Mouse (Mus musculus): ENCODE data around the gene Otp.

Gene Otp

GRCm38 (mm10) chr13:94873111-94874038 lies 2.0 kb upstream of the Otp start:
- no peak for DNase-seq (ENCODE audit: extremely low read depth, low read depth, low spot score)

GRCm38 (mm10) chr13:94874039-94874425 lies 1.4 kb upstream of the Otp start:
- no peak for DNase-seq (ENCODE audit: extremely low read depth, low read depth, low spot score)

- no peak for DNase-seq (ENCODE audit: extremely low read depth, low read depth, low spot score)
These were observed 576 bp upstream of the Otp start for GRCm38 (mm10) chr13:94874656-94875395.

DNA sequence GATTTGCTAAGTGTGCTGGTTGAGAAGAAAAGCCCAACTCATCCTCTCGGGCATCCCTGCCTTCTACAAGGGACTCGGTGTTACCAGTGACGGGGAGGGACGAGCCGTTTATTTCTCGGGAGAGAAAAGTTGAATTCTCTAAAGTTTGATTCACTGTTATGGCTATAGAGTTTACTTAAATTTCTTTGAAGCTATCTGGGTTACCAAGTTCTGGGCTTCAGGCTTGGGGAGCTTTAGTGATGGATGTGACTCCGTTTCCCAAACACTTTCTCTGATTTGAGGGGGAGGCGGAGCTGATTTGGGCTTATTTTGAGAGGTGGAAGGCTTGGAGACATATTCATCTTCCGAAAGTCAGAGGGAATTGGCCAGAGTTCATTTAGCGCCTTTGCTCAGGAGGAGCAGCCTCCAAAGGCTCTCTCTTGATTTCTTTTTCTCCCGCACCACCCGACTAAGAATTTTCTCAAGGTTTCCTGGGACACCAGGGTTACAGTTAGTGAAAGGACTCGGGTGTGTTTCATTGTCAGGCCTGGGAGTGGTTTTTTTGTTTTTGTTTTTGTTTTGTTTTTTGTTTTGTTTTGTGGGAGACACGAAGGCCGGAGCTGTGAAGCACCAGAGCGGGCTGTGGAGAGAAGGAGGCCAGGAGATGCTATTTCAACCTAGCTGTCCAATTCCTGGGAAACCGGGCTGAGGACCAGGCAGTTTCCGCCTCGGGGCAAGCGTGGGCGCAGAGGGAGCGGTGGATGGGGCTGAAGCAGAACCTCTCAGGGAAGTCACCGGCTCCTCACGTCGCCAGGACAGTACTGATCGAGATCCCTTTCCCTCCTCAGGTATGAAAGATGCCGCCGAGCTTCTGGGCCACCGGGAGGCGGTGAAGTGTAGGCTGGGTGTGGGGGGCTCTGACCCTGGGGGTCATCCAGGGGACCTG lies 1.1 kb downstream of the Otp start:
- DNase-seq (ENCODE audit: extremely low read depth, low read depth, low spot score) = no peak

DNA sequence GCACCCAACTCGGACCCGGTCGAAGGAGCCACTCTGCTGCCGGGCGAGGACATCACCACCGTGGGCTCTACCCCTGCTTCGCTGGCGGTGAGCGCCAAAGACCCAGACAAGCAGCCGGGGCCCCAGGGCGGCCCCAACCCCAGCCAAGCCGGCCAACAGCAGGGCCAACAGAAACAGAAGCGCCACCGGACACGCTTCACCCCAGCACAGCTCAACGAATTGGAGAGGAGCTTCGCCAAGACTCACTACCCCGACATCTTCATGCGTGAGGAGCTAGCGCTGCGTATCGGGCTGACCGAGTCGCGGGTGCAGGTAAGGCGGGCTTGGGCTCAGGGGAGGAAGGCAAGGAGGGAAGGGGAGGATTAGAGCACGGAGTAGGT lies 1.8 kb downstream of the Otp start:
- no peak for DNase-seq (ENCODE audit: extremely low read depth, low read depth, low spot score)

DNA sequence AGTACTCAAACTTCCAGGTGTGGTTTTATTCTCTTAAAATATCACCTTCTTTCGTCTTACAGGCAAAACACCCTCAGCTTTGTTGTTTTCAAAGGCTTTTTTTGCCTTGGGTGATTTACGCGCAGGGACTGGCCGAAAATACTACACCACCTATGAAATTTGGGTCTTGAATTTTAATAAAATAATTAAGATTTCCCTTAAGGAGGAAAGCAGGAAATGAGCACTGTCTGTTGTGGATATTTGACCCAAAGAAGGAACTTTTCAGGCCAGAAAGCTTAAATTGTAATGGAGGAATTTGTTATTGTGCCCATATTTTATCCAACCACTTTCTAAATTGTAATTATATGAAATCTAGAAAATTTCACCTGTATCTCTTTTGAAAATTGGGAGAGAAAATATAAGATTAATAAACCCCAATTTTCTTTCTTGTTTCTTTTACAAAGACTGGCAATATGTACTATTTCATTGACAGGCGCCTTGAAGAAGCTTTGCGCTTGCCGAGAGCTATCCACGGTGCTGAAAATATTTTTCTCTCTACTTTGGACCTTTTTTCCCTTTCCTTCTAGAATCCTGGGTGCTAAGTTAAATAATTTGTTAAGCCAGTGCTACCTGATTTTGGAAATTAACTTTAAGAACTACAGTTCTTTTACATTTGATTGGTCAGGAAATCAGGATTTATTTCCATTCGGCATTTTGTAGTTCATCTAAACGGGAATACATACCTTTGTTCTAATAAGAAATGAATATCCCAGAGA lies 2.8 kb downstream of the Otp start:
- no peak for DNase-seq (ENCODE audit: extremely low read depth, low read depth, low spot score)

DNA sequence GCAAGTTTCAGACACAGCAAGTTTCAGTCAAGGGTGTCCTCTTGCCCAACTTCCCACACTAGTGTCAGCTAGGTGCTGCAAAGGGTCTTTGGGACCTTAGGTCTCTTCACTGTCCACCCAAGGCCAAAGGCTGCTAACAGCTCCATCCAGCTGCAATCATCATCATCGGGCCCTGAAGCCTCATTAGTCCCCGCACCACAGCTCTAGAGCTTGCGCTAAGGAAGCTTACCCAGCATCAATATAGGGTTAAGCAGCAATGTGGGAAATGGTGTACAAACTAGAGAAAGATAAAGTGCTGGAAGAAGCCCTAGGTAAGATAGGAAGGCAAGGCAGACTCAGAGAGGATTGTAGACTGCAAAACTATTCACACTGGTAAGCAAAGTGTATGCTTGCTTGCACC lies 5.8 kb downstream of the Otp start:
- no peak for DNase-seq (ENCODE audit: extremely low read depth, low read depth, low spot score)

GRCm38 (mm10) chr13:94882221-94882620 lies 6.8 kb downstream of the Otp start:
- DNase-seq (ENCODE audit: extremely low read depth, low read depth, low spot score) = no peak

- no peak for DNase-seq (ENCODE audit: extremely low read depth, low read depth, low spot score)
These were observed 7.3 kb downstream of the Otp start for GRCm38 (mm10) chr13:94882711-94883145.

GRCm38 (mm10) chr13:94883163-94883965 lies 8.0 kb downstream of the Otp start:
- DNase-seq (ENCODE audit: extremely low read depth, low read depth, low spot score) = no peak

GRCm38 (mm10) chr13:94883966-94884960 lies 8.9 kb downstream of the Otp start:
- DNase-seq (ENCODE audit: extremely low read depth, low read depth, low spot score) = no peak

- DNase-seq (ENCODE audit: extremely low read depth, low read depth, low spot score) = no peak
These were observed 10.2 kb downstream of the Otp start for GRCm38 (mm10) chr13:94885291-94886235.

DNA sequence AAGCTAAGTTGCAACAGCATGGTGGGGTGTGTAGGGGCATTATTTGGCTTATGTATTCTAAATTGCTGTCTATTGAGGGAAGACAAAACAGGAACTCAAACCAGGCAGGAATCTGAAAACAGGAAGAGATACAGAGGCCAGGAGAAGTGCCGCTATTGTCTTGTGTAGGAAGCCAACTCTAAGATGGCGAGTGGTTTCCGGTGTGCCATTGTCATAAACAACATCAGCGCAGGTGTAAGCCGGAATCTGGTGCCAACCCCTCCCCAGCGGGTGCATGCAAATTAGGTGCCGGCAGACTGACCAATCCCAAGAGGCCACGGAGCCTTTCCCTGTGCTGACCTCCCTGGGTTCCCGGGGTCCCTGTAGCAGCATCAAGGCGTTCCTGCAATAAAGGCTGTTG lies 32.4 kb downstream of the Otp start:
- no peak for DNase-seq (ENCODE audit: extremely low read depth, low read depth, low spot score)

GRCm38 (mm10) chr13:94912961-94913360 lies 37.6 kb downstream of the Otp start:
- DNase-seq (ENCODE audit: extremely low read depth, low read depth, low spot score) = no peak

- no peak for DNase-seq (ENCODE audit: extremely low read depth, low read depth, low spot score)
These were observed 40.3 kb downstream of the Otp start for GRCm38 (mm10) chr13:94915654-94916053.

DNA sequence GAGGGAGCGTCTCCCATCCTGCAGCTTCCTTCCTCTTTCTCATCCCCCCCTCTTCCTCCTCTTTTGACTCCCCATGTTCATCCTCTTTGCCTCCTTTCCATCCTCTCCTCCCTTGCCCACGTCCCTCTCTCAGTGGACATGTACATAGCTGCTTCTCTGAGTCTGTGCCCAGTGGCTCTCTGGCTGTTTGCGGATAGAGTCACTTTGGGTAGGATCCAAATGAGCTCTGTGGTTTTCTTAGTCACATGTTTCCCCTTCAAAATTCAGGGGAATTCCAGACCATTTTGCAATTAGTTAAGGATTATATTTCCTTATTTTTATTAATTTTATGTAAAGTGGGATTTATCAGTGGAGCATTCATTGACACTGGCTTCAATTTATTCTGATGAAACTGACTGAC lies 52.7 kb downstream of the Otp start:
- DNase-seq (ENCODE audit: extremely low read depth, low read depth, low spot score) = no peak
